Mouse (Mus musculus) thymus, postnatal 10 days (tissue): Measurements from ENCODE around the gene Pold1.
A peak's percentile ranks its signal among the peaks of the same experiment; 100 is the strongest.

Experiments used
- DNase-seq, 2 experiments: peaks; one replicate each; pipeline ENCODE4 v3.0.0; 2021; ENCODE audit warnings: low spot score in 2 of 2

The Pold1 gene

DNA sequence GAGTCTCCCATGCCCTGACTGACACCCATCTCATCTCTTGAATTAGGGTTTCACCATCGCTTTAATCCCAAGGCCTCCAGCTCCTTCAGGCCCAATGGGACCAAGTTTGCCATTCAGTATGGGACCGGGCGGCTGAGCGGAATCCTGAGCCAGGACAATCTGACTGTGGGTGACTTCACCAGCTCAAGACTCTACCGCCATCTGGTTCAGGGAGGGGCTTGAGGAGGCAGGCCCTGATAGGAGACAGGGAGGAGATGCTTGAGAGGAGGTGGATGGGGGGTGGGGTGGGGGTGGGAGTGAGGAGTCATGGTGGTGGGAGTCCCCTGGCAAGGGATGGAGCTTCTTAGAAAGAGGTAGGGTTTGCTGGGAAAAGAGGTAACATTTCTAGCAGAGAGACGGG is 33.0 kb upstream of the Pold1 start:
- no peak for DNase-seq

GRCm38 (mm10) chr7:44576333-44576844 is 27.7 kb upstream of the Pold1 start:
- no peak for DNase-seq

GRCm38 (mm10) chr7:44572956-44573484 is 24.4 kb upstream of the Pold1 start:
- no peak for DNase-seq

DNA sequence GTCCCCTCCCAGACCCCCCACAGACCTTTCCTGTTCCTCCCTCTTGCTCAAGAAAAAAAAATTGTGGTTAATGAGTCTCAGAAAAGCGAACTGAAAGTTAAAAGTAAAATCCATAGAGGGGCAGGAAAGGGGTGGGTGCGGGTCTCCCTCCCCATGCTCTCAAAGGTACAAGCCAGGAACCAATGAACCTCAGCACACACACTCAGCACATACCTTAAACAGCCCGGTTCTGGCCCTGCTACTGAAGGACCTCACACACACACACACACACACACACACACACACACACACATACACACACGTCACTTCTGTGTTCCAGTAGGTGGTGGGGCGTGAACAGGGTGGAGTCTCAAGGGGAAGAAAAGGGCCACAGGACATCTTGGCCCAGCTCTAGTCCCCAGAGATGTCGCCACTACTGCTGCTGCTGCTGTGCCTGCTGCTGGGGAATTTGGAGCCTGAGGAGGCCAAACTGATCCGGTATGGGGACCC is 23.6 kb upstream of the Pold1 start, which contains the start of gene Napsa:
Gene Napsa (plus strand): TSS at position 168 of the 489 bp plus-strand sequence.
- no peak for DNase-seq

DNA sequence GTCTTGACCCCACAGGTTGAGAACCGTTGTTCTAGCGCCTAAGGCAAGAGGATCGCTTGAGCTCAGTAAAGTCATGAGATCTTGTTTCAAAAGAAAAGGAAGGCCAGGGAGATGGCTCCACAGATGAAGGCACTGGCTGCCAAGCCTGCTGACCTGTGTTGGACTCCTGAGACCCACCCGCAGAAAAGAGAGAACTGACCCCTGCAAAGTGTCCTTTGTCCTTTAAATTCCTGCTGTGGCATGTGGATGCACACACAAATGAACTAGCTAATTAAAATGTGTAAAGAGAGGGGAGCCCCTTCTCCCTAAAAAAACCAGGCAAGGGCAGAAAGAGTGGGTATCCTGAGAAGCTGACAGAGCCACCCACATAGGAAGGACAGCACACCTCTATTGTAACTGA is 23.2 kb upstream of the Pold1 start:
- no peak for DNase-seq

DNA sequence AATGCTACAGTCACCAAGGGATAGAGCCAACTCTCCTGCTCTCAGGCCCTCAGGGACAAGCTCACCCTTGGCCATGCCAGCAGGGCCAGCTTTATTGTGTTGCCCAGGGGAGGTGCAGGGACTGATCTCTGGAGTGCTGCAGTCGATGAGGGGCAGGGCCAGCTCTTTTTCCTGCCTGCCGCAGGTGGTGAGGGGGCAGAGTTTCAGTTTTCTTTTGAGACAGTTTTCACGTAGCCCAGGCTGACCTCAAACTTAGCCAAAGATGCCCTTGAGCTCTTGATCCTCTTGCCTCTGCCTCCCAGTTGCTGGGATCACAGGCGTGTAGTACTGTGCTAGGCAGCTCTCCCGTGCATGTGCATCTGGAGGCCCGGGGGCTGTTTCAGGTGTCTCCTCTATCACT is 22.3 kb upstream of the Pold1 start:
- DNase-seq: no peak

DNA sequence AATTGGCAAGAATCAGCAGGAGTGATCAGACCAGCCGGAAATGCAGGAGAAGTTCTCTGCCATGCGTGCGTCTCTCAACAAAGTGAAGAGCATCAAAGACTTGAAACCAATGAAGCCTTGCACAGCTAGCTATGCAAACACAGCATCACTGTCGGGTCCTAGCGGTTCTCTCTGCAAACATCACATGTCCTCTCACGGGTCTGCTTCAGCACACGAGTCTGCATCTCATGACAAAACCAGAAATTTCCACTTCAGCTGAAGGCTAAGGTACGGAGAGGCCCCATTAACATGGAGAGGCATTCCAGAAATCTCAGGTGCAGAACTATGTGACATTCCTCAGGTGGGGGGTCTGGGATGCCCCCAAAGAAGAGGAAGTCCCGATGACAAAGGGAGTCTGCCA is 20.2 kb upstream of the Pold1 start:
- DNase-seq: no peak

DNA sequence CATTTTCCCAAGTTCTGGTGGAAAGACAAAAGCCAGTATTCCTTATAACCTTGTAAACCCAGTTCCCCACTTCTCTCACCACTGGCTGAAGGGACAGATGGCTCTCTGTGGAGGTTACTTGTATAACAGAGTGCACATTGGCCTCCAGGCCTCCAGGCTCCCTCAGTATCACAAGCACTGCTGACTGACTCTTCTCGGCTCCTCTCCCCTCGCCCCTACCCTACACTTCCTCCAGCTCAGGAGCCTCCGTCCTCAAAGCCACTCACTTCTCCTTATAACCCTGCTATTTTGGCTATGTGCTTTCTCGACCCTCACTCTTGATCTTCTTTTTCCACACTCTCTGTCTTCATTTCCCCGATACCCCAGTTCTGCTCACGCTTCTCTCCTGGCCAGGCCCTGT is 16.8 kb upstream of the Pold1 start:
- no peak for DNase-seq

- DNase-seq: no peak
These were observed 15.8 kb upstream of the Pold1 start for GRCm38 (mm10) chr7:44564486-44564885.

DNA sequence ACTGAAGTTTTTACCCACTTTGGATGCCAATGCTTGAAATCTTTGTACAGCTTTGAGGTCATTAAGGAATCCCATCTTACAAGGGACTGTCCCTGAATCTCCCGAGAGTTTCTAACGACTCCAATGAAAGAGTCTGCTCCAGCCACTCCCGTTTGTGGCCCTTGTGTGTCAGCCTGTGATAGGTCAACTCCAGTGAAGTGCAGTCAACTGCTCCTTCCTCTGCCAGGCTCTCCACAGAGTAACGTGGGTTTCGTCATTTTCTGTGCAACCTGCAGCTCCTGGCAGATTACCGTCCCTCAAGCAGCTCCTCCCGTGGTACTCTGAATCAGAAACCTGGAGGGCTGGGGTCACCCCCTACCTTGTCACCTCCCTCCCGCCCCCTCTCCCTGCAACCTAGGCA is 14.6 kb upstream of the Pold1 start:
- no peak for DNase-seq

DNA sequence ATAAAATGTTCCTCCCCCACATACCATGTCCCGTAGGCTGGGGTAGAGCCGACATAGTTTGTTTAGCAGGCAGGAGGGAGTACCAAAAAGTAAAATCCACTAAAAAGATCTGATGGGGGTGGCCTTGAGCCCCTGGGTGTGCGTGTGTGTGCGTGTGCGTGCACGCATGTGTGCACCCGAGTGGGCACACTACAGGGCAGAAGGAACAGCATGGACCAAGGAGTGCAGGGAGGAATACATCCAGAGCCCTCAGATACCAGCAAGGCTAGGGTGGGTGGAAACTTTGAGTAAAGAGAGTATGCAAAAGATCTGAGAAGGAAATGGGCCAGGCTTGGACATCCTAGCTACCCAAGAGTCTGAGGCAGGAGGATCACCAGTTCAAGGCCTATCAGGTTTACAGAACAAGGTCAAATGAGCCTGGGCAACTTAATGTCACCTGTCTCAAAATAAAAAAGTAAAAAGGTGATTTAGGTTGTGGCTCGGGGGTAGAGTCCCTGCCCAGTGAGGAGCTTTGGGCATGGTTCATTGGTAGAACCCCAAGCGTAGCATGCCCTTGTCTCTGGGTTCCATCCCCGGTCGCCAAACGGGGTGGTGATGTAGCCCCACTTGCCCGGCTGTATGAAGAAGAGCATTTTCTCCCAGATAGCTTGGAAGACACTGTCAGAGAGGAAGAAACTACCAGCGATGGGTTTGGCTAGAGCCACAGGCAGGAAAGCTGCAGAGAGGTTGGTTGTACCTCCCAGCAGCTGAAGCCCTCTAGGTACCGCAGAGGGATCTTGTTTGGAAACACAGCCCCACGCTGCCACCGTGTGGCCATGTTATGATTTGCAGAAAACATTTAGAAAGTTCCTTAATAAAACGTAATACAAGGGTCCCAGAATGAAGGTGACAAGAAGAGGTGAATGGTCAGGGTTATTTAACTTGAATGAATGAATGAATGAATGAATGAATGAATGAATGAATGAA is 12.1 kb upstream of the Pold1 start:
- DNase-seq: peak; percentile 68 to 83

- DNase-seq: no peak
These were observed 9.0 kb upstream of the Pold1 start for GRCm38 (mm10) chr7:44557629-44558028.

DNA sequence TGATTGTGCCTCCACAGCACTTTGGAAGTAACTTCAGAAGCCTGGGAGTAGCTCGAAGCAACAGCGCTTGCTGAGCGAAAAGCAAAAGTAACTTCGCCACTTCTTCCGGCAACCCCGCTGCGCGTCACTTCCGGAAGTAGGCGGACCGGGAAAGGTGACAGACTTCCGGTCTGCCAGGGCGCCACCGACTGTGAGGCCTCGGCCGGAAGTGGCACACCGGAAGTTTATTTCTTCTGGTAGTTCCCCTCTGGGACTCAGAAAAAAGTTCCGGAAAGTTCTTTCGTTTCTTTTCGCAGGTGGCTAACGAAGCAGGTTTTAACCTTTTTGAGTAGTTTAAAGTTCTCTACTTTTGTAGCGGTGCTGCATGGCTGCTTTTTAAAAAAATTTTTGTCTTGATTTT is 5.2 kb upstream of the Pold1 start, which contains the start of gene Nr1h2:
Gene Nr1h2 (minus strand): TSS at position 126 of the 400 bp plus-strand sequence.
- DNase-seq: peak; percentile 95 to 97

GRCm38 (mm10) chr7:44553196-44553764 is 4.6 kb upstream of the Pold1 start:
- DNase-seq: peak; percentile 76 to 82

GRCm38 (mm10) chr7:44552141-44552908 is 3.7 kb upstream of the Pold1 start:
- no peak for DNase-seq

- DNase-seq: no peak
These were observed 3.1 kb upstream of the Pold1 start for GRCm38 (mm10) chr7:44551731-44552130.

DNA sequence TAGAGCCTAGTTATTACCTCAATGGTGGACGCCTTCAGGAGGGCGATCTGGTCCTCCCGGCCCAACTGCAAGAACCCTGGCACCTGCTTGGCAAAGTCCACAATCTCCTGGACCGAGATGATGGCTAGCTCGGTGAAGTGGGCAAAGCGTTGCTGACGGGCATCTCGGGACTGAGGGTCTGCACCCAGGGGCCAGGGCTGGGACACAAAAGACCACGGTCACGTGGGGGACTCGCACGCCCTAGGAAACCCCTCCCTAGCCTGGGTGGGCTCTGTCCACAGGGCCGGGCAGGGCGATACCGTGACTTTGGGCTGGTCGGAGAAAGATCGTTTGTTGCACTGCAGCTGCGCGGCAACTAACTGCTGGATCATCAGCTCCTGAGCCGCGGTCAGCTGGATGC is 2.7 kb upstream of the Pold1 start:
- no peak for DNase-seq

DNA sequence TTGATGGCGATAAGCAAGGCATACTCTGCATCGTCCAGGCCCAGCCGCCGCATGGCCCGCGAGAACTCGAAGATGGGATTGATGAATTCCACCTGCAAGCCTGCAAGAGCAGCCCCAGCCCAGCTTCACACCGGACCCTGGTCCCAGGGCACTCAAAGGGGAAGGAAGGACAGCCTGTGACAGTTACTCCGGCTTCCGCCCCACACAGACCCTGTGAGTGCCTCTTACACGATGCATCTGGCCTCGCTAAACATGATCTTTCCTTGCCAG is 1.7 kb upstream of the Pold1 start:
- no peak for DNase-seq

DNA sequence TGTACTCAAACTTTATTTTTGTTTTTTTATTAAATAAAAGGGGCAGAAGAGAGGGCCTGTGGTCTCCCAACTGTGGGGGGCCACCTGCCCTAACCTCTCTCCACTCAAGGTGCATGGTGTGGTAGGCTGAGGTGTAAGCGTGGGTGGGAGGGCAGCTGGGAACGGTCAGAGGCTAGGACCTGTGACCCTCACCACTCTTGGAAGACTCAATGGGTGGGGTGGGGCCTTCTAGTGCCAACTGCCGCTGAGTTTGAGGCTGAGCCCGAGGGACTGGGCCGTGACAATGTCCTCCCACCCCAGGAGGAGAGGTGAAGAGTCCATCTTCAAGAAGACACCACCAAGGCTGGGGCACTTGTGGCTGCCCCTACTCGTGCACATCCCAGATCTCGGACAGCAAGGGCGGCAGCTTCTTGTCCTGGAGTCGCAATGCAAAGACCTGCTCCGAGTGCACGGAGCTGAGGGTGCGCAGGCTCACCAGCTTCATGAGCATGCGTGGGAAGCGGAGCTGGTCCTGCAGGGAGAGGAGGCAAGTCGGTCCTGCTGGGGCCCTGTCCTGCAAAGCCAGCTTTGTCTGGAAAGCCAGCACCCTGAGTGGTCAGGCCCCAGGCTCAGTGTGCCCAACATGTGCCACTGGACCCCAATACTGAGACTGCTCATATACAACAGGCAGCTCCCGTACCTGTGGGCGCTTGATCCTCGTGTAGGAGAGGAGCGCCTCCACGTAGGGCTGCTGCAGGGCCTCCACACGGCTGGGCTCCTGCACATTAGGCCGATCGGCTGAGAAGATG is 1.2 kb upstream of the Pold1 start:
- DNase-seq: no peak

DNA sequence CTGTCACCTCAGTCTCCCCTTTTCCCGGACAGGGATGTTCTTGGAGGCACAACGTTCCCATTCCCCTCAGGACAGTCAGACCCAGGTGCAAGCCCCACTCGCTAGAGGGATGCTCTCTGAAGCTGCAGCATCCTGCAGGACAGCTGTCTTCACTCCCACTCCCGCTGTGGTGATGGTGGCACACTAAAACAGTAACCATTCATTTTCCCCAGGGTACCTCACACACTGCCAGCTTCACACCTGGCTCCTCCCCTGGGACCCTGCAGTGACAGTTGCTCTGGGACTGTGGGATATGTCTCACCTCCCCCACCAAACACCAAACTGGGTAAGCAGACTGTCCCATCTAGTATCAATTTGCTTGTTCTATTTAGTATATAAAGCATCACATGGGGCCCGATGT is 924 bp downstream of the Pold1 start:
- no peak for DNase-seq

GRCm38 (mm10) chr7:44547041-44547440 is 1.6 kb downstream of the Pold1 start:
- DNase-seq: no peak
